In genomic region chr12:27062061-27062461, GRCm38 (mm10) we compare ENCODE assay signal across 9 mouse cellular contexts.
DNase-seq lines count a peak whose midpoint lies in the region; ATAC-seq and TF ChIP-seq lines count a peak whose summit lies in the region.
"Had no signal": no experiment of that assay in that cellular context is flagged by ENCODE, and none has a peak within 500 bp of the region (broad histone marks: within the 10 kb centered on the region; RNA-seq: fewer than 3 reads in every experiment).

No protein-coding gene starts in this region.

- peak overlapping the region; percentile 3; the same call in 1 of the 2 replicates for H3K9ac ChIP-seq in ES-Bruce4 (ENCODE audit: low read depth, poor library complexity, severe bottlenecking)
- peak overlapping the region; percentile 50 for H3K9ac ChIP-seq in embryonic facial prominence, embryonic 14.5 days (ENCODE audit: low read depth, low read length)
- peak overlapping the region; percentile 37; the same call in 1 of the 2 replicates for H3K9ac ChIP-seq in intestine, embryonic 16.5 days (ENCODE audit: low read depth, low read length)

- TF ChIP-seq CTCF in ES-Bruce4 (IDR thresholded peaks at IDR 0.05; ENCODE audit: low read depth, low read length), result no peak

- peak overlapping the region; percentile 54 for H3K4me2 ChIP-seq in embryonic facial prominence, embryonic 14.5 days (ENCODE audit: low read depth, low read length)
- H3K4me2 ChIP-seq in intestine, embryonic 16.5 days (ENCODE audit: low read depth, low read length), result peak overlapping the region; percentile 65

- no peaks in the 10 kb centered on the region for H3K27me3 ChIP-seq in ES-Bruce4 (ENCODE audit: control insufficient read depth, insufficient read depth, low read length, poor library complexity, severe bottlenecking)
- H3K27me3 ChIP-seq in embryonic facial prominence, embryonic 14.5 days (replicated peaks; ENCODE audit: control insufficient read depth, insufficient read depth, low read length), result no peaks in the 10 kb centered on the region
- H3K27me3 ChIP-seq in intestine, embryonic 16.5 days (replicated peaks; ENCODE audit: control insufficient read depth, insufficient read depth, low read length), result no peaks in the 10 kb centered on the region

- no peaks in the 10 kb centered on the region for H3K36me3 ChIP-seq in ES-Bruce4 (ENCODE audit: control insufficient read depth, insufficient read depth, low read length, poor library complexity, severe bottlenecking)
- no peaks in the 10 kb centered on the region for H3K36me3 ChIP-seq in embryonic facial prominence, embryonic 14.5 days (ENCODE audit: control insufficient read depth, insufficient read depth, low read length)
- no peaks in the 10 kb centered on the region for H3K36me3 ChIP-seq in intestine, embryonic 16.5 days (ENCODE audit: control insufficient read depth, insufficient read depth, low read length)

- ATAC-seq in embryonic facial prominence, embryonic 14.5 days (ENCODE audit: low read depth), result peak; percentile 71
- peak; percentile 65; the same call in 1 of the 2 replicates for ATAC-seq in intestine, embryonic 16.5 days

- H3K4me1 ChIP-seq in ES-Bruce4 (ENCODE audit: control insufficient read depth, insufficient read depth, low read length), result peaks cover 6% of the 10 kb centered on the region
- H3K4me1 ChIP-seq in embryonic facial prominence, embryonic 14.5 days (ENCODE audit: control insufficient read depth, insufficient read depth, low read length), result peaks cover 31% of the 10 kb centered on the region
- H3K4me1 ChIP-seq in intestine, embryonic 16.5 days (ENCODE audit: control insufficient read depth, insufficient read depth, low read length), result peaks cover 9% of the 10 kb centered on the region; the same call in 1 of the 2 replicates

- TF ChIP-seq POLR2A in ES-Bruce4 (IDR thresholded peaks at IDR 0.05; ENCODE audit: insufficient read depth, low read length), result no peak

- H3K27ac ChIP-seq in ES-Bruce4 (ENCODE audit: insufficient read depth, low read length), result no peak overlapping the region
- no peak overlapping the region; the same call in 1 of the 2 replicates for H3K27ac ChIP-seq in embryonic facial prominence, embryonic 14.5 days (replicated peaks; ENCODE audit: low read depth, low read length)
- H3K27ac ChIP-seq in intestine, embryonic 16.5 days (ENCODE audit: low read length), result no peak overlapping the region
- H3K27ac ChIP-seq: macrophage had no signal

- H3K9me3 ChIP-seq in ES-Bruce4 (replicated peaks; ENCODE audit: control insufficient read depth, insufficient read depth, low read length, poor library complexity, severe bottlenecking), result no peaks in the 10 kb centered on the region
- H3K9me3 ChIP-seq in embryonic facial prominence, embryonic 14.5 days (ENCODE audit: control insufficient read depth, low read length), result no peaks in the 10 kb centered on the region
- H3K9me3 ChIP-seq in intestine, embryonic 16.5 days (ENCODE audit: control insufficient read depth, low read length), result no peaks in the 10 kb centered on the region

- peak overlapping the region; percentile 21 for H3K4me3 ChIP-seq in ES-Bruce4 (ENCODE audit: low read depth, low read length)
- peak overlapping the region; percentile 23 for H3K4me3 ChIP-seq in embryonic facial prominence, embryonic 14.5 days (ENCODE audit: low read depth, low read length)
- peak overlapping the region; percentile 33 for H3K4me3 ChIP-seq in intestine, embryonic 16.5 days (ENCODE audit: low read length)

- 4% methylated on average over 10 of the region's 10 CpGs for WGBS in embryonic facial prominence, embryonic 14.5 days
- WGBS in intestine, embryonic 16.5 days, result 2% methylated on average over 10 of the region's 10 CpGs

- no peak for TF ChIP-seq EP300 in ES-Bruce4 (IDR thresholded peaks at IDR 0.05; ENCODE audit: insufficient read depth, low read depth, low read length)

- peak; percentile 17 for DNase-seq in cerebellum, adult 11-12 months
- DNase-seq in cerebellum, adult 8-10 months, result no peak
- DNase-seq in embryonic facial prominence, embryonic 14.5 days (ENCODE audit: low spot score), result peak; percentile 61
- DNase-seq in lung, postnatal 36 days, result peak; percentile 1
- peak; percentile 48 for DNase-seq in testis, postnatal 10 days (ENCODE audit: low spot score)
- DNase-seq in spleen, postnatal 4 days (ENCODE audit: low spot score in 2 of 2), result no peak

Comparison
In these comparisons a context has a peak if more than half of its experiments do, and no peak if none do; other contexts are left out.
1. DNase-seq: peak in cerebellum, adult 11-12 months (single experiment), embryonic facial prominence, embryonic 14.5 days (single experiment), lung, postnatal 36 days (single experiment) and testis, postnatal 10 days (single experiment); none in cerebellum, adult 8-10 months (single experiment) and spleen, postnatal 4 days (0 of 2).
2. Peak in every context shown above with its lines, with median percentiles within 50 percentile points of each other: H3K4me3 ChIP-seq and H3K9ac ChIP-seq.